Mouse (Mus musculus) forebrain, embryonic 14.5 days (tissue): ENCODE measurements around the gene Fam83f. TPM values are rescaled to one million over a fixed set of nuclear protein-coding genes. Genes with fewer than 3 reads are reported as not detected.
A peak's percentile ranks its signal among the peaks of the same experiment; 100 is the strongest.

ENCODE experiments used
- ATAC-seq: fragments of 200-750 bp; cut with Nextera tagmentation; 2 replicates; pipeline ENCODE4 v1.8.0; 2017; ENCODE audit warnings: mild to moderate bottlenecking, moderate library complexity
- DNase-seq: peaks from one replicate; pipeline ENCODE4 v3.0.0-alpha.2; 2015; ENCODE audit warnings: low spot score
- H3K27ac ChIP-seq: fragments of 300-500 bp; sonication (generic); 2 replicates; pipeline ENCODE4 v1.5.1; 2014; ENCODE audit warnings: low read depth, mild to moderate bottlenecking, control low read depth, low read length, moderate library complexity
- H3K27me3 ChIP-seq: fragments of 300-500 bp; sonication (generic); replicated peaks from 2 replicates; pipeline ENCODE4 v1.6.1; 2014; ENCODE audit warnings: low read length, control low read depth, mixed read lengths; ENCODE audit not compliant: control insufficient read depth, insufficient read depth
- H3K36me3 ChIP-seq: fragments of 300-500 bp; sonication (generic); 2 replicates; pipeline ENCODE4 v1.6.1; 2014; ENCODE audit warnings: low read length, control low read depth; ENCODE audit not compliant: control insufficient read depth, insufficient read depth
- H3K4me1 ChIP-seq: fragments of 300-500 bp; sonication (generic); 2 replicates; pipeline ENCODE4 v1.6.1; 2014; ENCODE audit warnings: antibody characterized with exemption, low read length, control low read depth; ENCODE audit not compliant: control insufficient read depth, insufficient read depth
- H3K4me2 ChIP-seq: fragments of 300-500 bp; sonication (generic); 2 replicates; pipeline ENCODE4 v1.6.1; 2014; ENCODE audit warnings: mild to moderate bottlenecking, control low read depth, low read length
- H3K4me3 ChIP-seq: fragments of 300-500 bp; sonication (generic); 2 replicates; pipeline ENCODE4 v1.5.1; 2014; ENCODE audit warnings: low read depth, low read length, control low read depth
- H3K9ac ChIP-seq: fragments of 300-500 bp; sonication (generic); 2 replicates; pipeline ENCODE4 v1.6.1; 2014; ENCODE audit warnings: mild to moderate bottlenecking, low read length, control low read depth, moderate library complexity
- H3K9me3 ChIP-seq: fragments of 300-500 bp; sonication (generic); replicated peaks from 2 replicates; pipeline ENCODE4 v1.6.1; 2016; ENCODE audit warnings: low read length, control low read depth, mixed read lengths; ENCODE audit not compliant: control insufficient read depth
- WGBS: fragments of 180-500 bp; shearing (Covaris S2); extraction: QIAGEN DNeasy Blood & Tissue Kit; methylation state at CpG from one replicate; pipeline ENCODE4 v1.1.7; 2014; 5-methylcytosine and 5-hydroxymethylcytosine counted together
- polyA plus RNA-seq: library from polyadenylated mRNA; unstranded; fragments of >200 nt; fragmentation: Nextera tagmentation; extraction: Ambion mirVana; gene quantifications from 2 replicates; pipeline ENCODE4 v1.2.1, GENCODE M21; 2014

Fam83f gene
- polyA plus RNA-seq, 1 experiment from 2014 or later = not detected

GRCm38 (mm10) chr15:80658815-80659471 lies 12.7 kb upstream of the Fam83f start:
- DNase-seq (peak; percentile 48), ATAC-seq (no peak)
- Histone ChIP-seq H3K27ac (no peak overlapping the region), H3K9me3 (no peaks in the 10 kb centered on the region), H3K36me3 (no peaks in the 10 kb centered on the region), H3K4me3 (no peak overlapping the region), H3K27me3 (no peaks in the 10 kb centered on the region), H3K4me1 (peaks cover 7% of the 10 kb centered on the region; the same call in 1 of the 2 replicates), H3K4me2 (no peak overlapping the region), H3K9ac (no peak overlapping the region)
- WGBS = 63% methylated on average over 6 of the region's 6 CpGs

GRCm38 (mm10) chr15:80660963-80661362 lies 10.7 kb upstream of the Fam83f start:
- Histone ChIP-seq H3K9ac (no peak overlapping the region), H3K27ac (no peak overlapping the region), H3K4me3 (no peak overlapping the region), H3K9me3 (no peaks in the 10 kb centered on the region), H3K27me3 (no peaks in the 10 kb centered on the region), H3K4me1 (peaks cover 7% of the 10 kb centered on the region; the same call in 1 of the 2 replicates), H3K36me3 (no peaks in the 10 kb centered on the region), H3K4me2 (no peak overlapping the region)
- ATAC-seq (no peak), DNase-seq (no peak)
- 64% methylated on average over 4 of the region's 4 CpGs for WGBS

- Histone ChIP-seq H3K4me3 (no peak overlapping the region), H3K4me2 (no peak overlapping the region), H3K27me3 (no peaks in the 10 kb centered on the region), H3K4me1 (no peaks in the 10 kb centered on the region), H3K9ac (no peak overlapping the region), H3K36me3 (no peaks in the 10 kb centered on the region), H3K9me3 (peaks cover 7% of the 10 kb centered on the region; the same call in 1 of the 2 replicates), H3K27ac (no peak overlapping the region)
- DNase-seq = no peak
- 88% methylated on average over 4 of the region's 4 CpGs for WGBS
- ATAC-seq = no peak
Measured at GRCm38 (mm10) chr15:80664444-80664843, 7.2 kb upstream of the Fam83f start.

- peaks cover 19% of the 10 kb centered on the region for H3K27me3 ChIP-seq
- no peak overlapping the region for H3K9ac ChIP-seq
Measured at GRCm38 (mm10) chr15:80672810-80673209, 1.2 kb downstream of the Fam83f start.

GRCm38 (mm10) chr15:80673337-80674095 lies 1.9 kb downstream of the Fam83f start:
- H3K27ac ChIP-seq = no peak overlapping the region

More at GRCm38 (mm10) chr15:80672810-80673209, 1.2 kb downstream of the Fam83f start:
- Histone ChIP-seq H3K9me3 (no peaks in the 10 kb centered on the region), H3K4me2 (no peak overlapping the region), H3K4me3 (no peak overlapping the region), H3K27ac (no peak overlapping the region), H3K36me3 (no peaks in the 10 kb centered on the region), H3K4me1 (peaks cover 6% of the 10 kb centered on the region; the same call in 1 of the 2 replicates)
- ATAC-seq = no peak
- WGBS = 64% methylated on average over 2 of the region's 2 CpGs
- DNase-seq = no peak

GRCm38 (mm10) chr15:80674700-80675099 lies 3.1 kb downstream of the Fam83f start:
- no peak overlapping the region for H3K4me2 ChIP-seq
- no peak overlapping the region for H3K4me3 ChIP-seq
- no peaks in the 10 kb centered on the region for H3K36me3 ChIP-seq
- no peak overlapping the region for H3K9ac ChIP-seq
- H3K27me3 ChIP-seq = peaks cover 19% of the 10 kb centered on the region
- no peaks in the 10 kb centered on the region for H3K9me3 ChIP-seq
- 80% methylated on average over 6 of the region's 6 CpGs for WGBS
- peaks cover 12% of the 10 kb centered on the region for H3K4me1 ChIP-seq
- ATAC-seq = no peak
- DNase-seq = no peak
- no peak overlapping the region for H3K27ac ChIP-seq

More at GRCm38 (mm10) chr15:80673337-80674095, 1.9 kb downstream of the Fam83f start:
- no peak overlapping the region for H3K9ac ChIP-seq
- H3K9me3 ChIP-seq = no peaks in the 10 kb centered on the region
- H3K4me1 ChIP-seq = peaks cover 6% of the 10 kb centered on the region; the same call in 1 of the 2 replicates
- DNase-seq (no peak), ATAC-seq (no peak)
- H3K27me3 ChIP-seq = peaks cover 19% of the 10 kb centered on the region
- no peaks in the 10 kb centered on the region for H3K36me3 ChIP-seq
- 74% methylated on average over 4 of the region's 4 CpGs for WGBS
- H3K4me2 ChIP-seq = no peak overlapping the region
- no peak overlapping the region for H3K4me3 ChIP-seq

- Histone ChIP-seq H3K4me1 (peaks cover 24% of the 10 kb centered on the region), H3K9ac (peak overlapping the region; percentile 21; the same call in 1 of the 2 replicates), H3K4me3 (no peak overlapping the region), H3K4me2 (no peak overlapping the region), H3K27ac (no peak overlapping the region; the same call in 1 of the 2 replicates), H3K36me3 (no peaks in the 10 kb centered on the region), H3K9me3 (no peaks in the 10 kb centered on the region), H3K27me3 (no peaks in the 10 kb centered on the region)
- ATAC-seq (peak; percentile 81), DNase-seq (peak; percentile 89)
- 35% methylated on average over 8 of the region's 8 CpGs for WGBS
Measured at GRCm38 (mm10) chr15:80679515-80680215, 8.0 kb downstream of the Fam83f start.

- no peak overlapping the region for H3K4me3 ChIP-seq
- DNase-seq (no peak), ATAC-seq (no peak)
- H3K9me3 ChIP-seq = no peaks in the 10 kb centered on the region
- no peak overlapping the region for H3K9ac ChIP-seq
- H3K4me2 ChIP-seq = no peak overlapping the region
- no peak overlapping the region for H3K27ac ChIP-seq
- no peaks in the 10 kb centered on the region for H3K36me3 ChIP-seq
- 64% methylated on average over 7 of the region's 7 CpGs for WGBS
- no peaks in the 10 kb centered on the region for H3K27me3 ChIP-seq
- H3K4me1 ChIP-seq = peaks cover 25% of the 10 kb centered on the region
Measured at GRCm38 (mm10) chr15:80680347-80681030, 8.8 kb downstream of the Fam83f start.
